Mouse (Mus musculus) cerebellum, adult 18-20 months (tissue): ENCODE data around the gene Rftn2.

Experiments
- DNase-seq, 2 experiments: peaks; one replicate each; pipeline ENCODE4 v3.0.0; 2021

The Rftn2 gene

GRCm38 (mm10) chr1:55226011-55226857 lies at the start of gene Rftn2:
Gene Rftn2 (minus strand): TSS chr1:55226782.
- peak in 1 of 2 experiments; percentile 9 for DNase-seq

DNA sequence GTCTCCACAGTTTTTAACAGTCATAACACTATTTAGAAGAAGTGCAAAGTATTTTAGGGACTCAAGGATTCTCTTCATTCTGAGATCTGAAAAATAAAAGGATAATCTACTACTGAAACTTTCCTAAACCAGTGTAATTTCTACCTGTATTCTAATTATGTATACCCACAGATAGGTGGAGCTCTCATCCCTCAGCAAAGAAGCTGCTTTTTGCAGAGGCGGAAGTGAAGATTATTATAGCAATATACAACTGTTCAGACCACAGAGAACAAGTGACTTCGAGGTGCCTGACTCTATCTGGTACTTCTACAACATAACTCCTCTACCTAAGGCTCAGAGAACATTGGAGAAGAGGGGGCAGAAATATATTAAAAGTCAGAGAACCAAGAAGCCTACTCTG lies 38.9 kb upstream of the Rftn2 start:
- no peak for DNase-seq

DNA sequence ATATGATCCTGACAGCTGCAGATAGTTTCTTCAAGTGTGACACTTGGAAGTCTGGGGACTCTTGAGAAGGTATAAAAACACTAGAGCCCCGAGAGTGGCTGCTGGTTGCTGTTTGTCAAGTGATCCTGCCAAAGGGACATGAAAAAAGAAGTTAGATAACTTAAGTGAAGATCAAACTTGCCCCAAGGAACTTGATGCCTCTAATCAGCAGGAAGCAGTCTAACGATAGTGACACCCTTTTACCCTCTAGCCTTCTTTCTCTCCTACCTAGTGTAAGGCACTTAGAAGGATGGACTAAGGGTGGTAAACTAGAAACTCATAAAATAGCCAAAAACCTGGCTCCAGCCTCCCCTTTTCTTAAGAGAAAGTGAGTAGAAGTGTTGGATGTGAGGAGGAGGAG lies 37.8 kb upstream of the Rftn2 start:
- no peak for DNase-seq

- no peak for DNase-seq
Observed at GRCm38 (mm10) chr1:55246374-55246773, 19.8 kb upstream of the Rftn2 start.

DNA sequence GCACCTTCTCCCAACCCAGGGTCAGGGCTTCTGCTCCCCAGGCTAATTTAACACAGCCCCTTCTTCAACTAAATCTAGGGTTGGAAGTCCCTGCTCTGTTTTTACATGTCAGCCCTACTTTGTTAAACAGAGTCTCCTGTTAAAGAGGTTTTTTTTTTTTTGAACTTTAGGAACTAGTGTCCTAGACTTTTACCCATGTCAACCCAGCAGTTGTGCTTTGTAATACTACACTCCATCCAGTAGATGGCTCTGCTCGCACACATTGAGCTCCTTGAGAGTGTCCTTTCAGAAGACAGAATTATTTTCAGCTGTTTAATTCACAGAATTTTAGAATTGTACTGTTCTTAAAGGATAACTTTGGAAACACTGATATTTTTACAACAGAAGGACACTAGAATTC lies 12.7 kb upstream of the Rftn2 start:
- DNase-seq = peak; percentile 44 to 56

GRCm38 (mm10) chr1:55238496-55238895 lies 11.9 kb upstream of the Rftn2 start:
- peak in 1 of 2 experiments; percentile 21 for DNase-seq

GRCm38 (mm10) chr1:55237643-55238161 lies 11.1 kb upstream of the Rftn2 start:
- peak; percentile 29 to 49 for DNase-seq

DNA sequence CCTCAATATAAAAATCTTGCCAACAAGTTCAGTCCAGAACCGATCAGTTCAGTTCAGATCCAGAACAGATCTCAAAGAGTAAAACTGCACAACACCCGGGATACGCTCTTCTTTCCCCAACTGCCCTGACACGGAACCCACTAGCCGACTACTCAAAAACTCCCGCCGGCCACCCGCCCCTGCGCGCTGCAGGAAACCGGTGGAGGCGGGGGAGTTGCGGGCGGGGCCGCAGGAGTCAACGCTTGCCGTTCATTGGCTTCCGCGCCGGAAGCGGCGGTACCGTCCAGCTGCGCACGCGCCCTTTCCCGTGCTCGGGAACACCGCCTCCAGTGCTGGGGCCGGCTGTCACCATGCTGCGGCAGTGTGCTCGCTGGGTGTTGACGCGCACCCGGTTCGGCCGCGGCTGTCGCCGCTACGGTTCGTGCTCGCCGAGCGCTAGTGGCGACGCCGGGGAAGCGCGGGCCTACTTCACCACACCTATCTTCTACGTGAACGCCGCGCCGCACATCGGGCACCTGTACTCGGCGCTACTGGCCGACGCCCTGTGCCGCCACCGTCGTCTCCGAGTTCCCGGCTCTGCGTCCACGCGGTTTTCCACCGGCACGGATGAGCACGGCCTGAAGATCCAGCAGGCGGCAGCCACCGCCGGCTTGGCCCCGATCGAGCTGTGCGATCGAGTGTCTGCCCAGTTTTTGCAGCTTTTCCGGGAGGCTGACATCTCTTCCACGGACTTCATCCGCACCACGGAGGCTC lies 10.5 kb upstream of the Rftn2 start, which contains the start of gene Mars2:
Gene Mars2, plus strand, starts transcription at position 288 of the 753 bp plus-strand sequence.
- DNase-seq = peak; percentile 97

GRCm38 (mm10) chr1:55236487-55236886 lies 9.9 kb upstream of the Rftn2 start:
- DNase-seq = no peak

- no peak for DNase-seq
Observed at GRCm38 (mm10) chr1:55234910-55235520, 8.4 kb upstream of the Rftn2 start.

DNA sequence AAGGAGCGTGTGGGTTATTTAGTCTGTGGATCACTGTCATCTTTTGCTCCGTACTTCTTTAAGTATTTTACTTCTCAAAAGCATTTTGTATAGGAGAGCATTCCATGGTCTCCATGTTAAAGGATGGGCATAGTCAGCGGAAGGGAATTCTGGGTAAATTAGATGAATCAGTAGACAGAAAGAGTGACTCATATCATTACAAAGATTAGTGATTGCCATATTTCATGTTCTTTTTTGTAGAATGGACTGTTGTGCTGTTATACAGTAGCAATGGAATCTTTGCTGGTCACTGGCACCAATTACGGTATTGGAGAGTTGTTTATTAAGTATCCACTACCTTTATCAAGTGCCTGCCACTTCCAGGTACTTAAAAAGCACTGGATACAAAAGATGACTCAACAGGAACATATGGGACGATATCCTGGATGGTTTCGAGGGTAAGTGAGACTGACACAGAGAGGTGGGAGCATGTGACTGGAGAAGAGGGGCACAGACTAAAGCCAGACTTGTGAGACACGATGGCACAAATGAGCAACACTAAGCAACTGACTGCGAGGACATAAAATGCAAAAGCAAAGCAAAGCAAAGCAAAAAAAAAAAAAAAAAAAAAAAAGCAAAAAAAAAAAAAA lies 1.8 kb upstream of the Rftn2 start:
- DNase-seq = no peak

- no peak for DNase-seq
Observed at GRCm38 (mm10) chr1:55227376-55227775, 794 bp upstream of the Rftn2 start.

GRCm38 (mm10) chr1:55225398-55225797 lies 1.2 kb downstream of the Rftn2 start:
- DNase-seq = peak in 1 of 2 experiments; percentile 4

DNA sequence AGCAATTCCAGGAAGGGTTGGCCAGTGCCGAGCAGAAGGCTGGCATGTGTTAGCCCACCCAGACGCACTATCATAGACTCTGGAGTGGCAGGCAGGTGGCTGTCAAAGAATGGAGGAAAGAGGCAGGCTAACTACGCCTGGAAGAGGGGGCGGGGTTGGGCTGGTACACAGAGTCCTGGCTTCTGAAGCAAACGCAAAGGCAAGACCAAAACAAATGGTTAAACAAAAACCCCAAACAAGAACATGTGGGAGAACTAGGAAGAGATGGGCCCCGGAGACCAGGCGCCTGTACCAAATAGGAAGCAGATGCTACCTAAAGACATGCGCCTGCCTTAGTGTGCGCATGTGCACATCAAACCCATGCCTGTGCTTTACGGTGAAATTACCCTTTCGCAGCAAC lies 2.5 kb downstream of the Rftn2 start:
- DNase-seq = peak in 1 of 2 experiments; percentile 31

DNA sequence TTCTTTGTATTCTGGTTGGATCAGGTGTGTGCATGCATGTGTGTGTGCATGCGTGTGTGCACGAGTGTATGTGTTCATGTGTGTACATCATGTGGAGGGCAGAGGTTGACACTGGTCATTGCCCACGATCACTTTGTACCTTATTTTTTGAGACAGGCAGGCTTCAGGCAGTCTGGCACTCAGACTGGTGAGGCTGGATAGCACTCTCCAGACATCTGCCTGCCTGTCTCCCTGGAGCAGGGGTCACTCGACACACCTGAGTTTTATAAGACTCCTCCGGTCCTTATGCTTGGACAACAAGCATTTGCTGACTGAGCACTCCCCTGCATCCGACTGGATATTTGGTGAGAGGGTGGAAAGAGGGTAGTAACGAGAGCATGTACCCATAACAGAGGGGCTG lies 3.6 kb downstream of the Rftn2 start:
- no peak for DNase-seq

DNA sequence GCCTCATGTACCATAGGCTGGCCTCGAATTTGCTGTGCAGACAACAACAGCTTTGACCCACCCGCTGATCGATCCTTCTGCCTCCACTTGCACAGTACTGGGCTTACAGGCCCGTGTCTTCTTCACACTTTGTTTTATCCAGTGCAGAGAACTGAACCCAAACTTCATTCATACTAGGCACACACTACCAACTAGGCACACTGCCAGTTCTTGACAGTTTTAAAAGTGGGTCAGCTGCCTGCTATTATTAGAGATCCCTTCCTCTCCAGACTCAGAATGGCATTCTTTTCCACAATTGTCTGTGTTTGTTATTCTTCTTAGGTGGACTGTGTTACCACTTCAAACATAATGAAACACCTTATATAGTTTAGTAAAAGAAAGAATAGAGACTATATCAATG lies 5.2 kb downstream of the Rftn2 start:
- peak; percentile 28 to 36 for DNase-seq

DNA sequence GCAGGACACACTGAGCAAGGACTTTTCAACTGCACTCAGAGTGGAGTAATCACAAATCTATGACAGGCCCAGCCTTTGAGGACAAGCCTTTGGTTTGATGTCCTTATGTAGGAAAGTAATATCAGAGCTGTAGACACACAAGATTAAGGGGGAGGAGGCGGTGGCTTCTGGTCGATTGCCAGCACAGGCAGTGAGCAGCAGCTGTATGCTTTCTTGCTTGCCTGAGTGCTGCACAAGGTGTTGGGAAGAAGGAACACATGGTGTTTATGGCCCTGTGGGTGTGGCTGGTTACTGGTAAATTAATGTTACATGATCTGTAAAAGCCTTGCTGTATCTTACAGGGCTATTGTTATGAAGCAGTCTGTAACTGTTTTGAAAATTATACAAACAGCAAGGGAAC lies 9.4 kb downstream of the Rftn2 start:
- no peak for DNase-seq

- DNase-seq = no peak
Observed at GRCm38 (mm10) chr1:55215185-55215813, 11.3 kb downstream of the Rftn2 start.

GRCm38 (mm10) chr1:55213936-55214335 lies 12.6 kb downstream of the Rftn2 start:
- DNase-seq = no peak

GRCm38 (mm10) chr1:55213475-55213874 lies 13.1 kb downstream of the Rftn2 start:
- no peak for DNase-seq

DNA sequence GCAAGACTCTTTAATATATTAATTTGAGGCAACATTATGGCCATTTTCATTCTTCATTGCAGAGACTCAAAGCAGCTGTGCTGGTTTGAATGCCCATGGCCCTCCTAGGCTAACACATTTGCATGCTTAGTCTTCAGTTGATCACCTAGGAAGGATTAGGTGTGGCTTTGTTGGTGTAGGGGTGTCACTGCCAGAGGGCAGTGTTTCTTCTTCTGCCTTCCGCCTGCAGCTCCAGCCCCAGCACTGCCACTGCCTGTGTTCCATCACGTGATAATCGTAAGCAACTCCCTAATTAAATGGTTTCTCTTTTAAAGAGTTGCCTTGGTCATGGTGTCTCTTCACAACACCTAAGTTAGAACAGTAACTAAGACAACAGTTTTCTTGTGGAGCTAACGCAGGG lies 13.8 kb downstream of the Rftn2 start:
- DNase-seq = no peak

GRCm38 (mm10) chr1:55211081-55211480 lies 15.5 kb downstream of the Rftn2 start:
- DNase-seq = no peak
